Comparison of ENCODE assay signal across 8 mouse cellular contexts in the genomic region with DNA sequence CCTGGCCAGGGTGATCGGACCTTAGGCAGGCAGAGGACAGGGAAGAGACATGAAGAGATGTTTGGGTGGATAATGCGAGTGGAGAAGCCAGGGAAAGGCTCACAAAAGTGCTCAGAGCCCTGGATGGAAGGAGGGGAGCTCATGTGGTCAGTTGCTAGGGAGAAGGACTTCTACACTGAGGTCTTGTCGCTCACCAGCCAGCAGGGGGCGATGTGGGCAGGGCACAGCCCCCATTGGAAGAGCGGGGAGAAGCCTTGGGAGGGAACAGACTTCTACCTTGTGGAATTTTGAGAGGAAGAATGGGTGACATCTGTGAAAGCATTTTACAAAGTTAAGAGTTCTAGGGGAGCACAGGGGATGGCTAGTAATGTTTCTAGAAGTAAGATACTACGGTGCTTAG. TPM values are rescaled to one million over a fixed set of nuclear protein-coding genes. Genes with fewer than 3 reads are reported as not detected.
DNase-seq lines count a peak whose midpoint lies in the region; ATAC-seq and TF ChIP-seq lines count a peak whose summit lies in the region.
"Had no signal": no experiment of that assay in that cellular context is flagged by ENCODE, and none has a peak within 500 bp of the region (broad histone marks: within the 10 kb centered on the region; RNA-seq: fewer than 3 reads in every experiment).

No protein-coding gene starts in this region.

- no peaks in the 10 kb centered on the region for H3K4me1 ChIP-seq in hindbrain, postnatal 0 days (ENCODE audit: insufficient read depth, low read length)
- peaks cover 14% of the 10 kb centered on the region for H3K4me1 ChIP-seq in hindbrain, embryonic 10.5 days (replicated peaks)
- peaks cover 35% of the 10 kb centered on the region for H3K4me1 ChIP-seq in E14TG2a.4 (replicated peaks; ENCODE audit: low read depth, low read length)
- no peaks in the 10 kb centered on the region for H3K4me1 ChIP-seq in liver, embryonic 14.5 days (replicated peaks; ENCODE audit: control insufficient read depth in 2 of 2, insufficient read depth in 2 of 2, low read length in 1 of 2)
- H3K4me1 ChIP-seq in midbrain, embryonic 11.5 days (ENCODE audit: control insufficient read depth, insufficient read depth, low read length), result no peaks in the 10 kb centered on the region
- no peaks in the 10 kb centered on the region for H3K4me1 ChIP-seq in hindbrain, embryonic 13.5 days (replicated peaks)
- H3K4me1 ChIP-seq: limb, embryonic 15.5 days had no signal

- H3K4me3 ChIP-seq in hindbrain, postnatal 0 days (ENCODE audit: low read length), result no peak overlapping the region
- no peak overlapping the region for H3K4me3 ChIP-seq in hindbrain, embryonic 10.5 days
- no peak overlapping the region for H3K4me3 ChIP-seq in E14TG2a.4 (replicated peaks; ENCODE audit: low read length)
- H3K4me3 ChIP-seq in liver, embryonic 14.5 days (ENCODE audit: insufficient read depth in 1 of 2, low read depth in 2 of 2, low read length in 2 of 2), result no peak overlapping the region
- no peak overlapping the region for H3K4me3 ChIP-seq in midbrain, embryonic 11.5 days (ENCODE audit: low read depth, low read length)
- no peak overlapping the region for H3K4me3 ChIP-seq in hindbrain, embryonic 13.5 days
- H3K4me3 ChIP-seq: limb, embryonic 15.5 days had no signal

- H3K9me3 ChIP-seq in hindbrain, postnatal 0 days (ENCODE audit: low read length), result no peaks in the 10 kb centered on the region
- H3K9me3 ChIP-seq in hindbrain, embryonic 10.5 days, result no peaks in the 10 kb centered on the region
- no peaks in the 10 kb centered on the region for H3K9me3 ChIP-seq in E14TG2a.4 (ENCODE audit: low read length)
- H3K9me3 ChIP-seq in liver, embryonic 14.5 days (ENCODE audit: control insufficient read depth, low read length), result no peaks in the 10 kb centered on the region
- H3K9me3 ChIP-seq in midbrain, embryonic 11.5 days (ENCODE audit: control insufficient read depth, low read length), result no peaks in the 10 kb centered on the region
- H3K9me3 ChIP-seq in hindbrain, embryonic 13.5 days, result no peaks in the 10 kb centered on the region
- H3K9me3 ChIP-seq: limb, embryonic 15.5 days had no signal

- DNase-seq in hindbrain, postnatal 0 days (ENCODE audit: low spot score), result no peak
- DNase-seq in hindbrain, embryonic 10.5 days (ENCODE audit: low spot score), result no peak
- peak; percentile 53 for DNase-seq in A20 (ENCODE audit: low read depth, low spot score)
- peak in 1 of 3 experiments; percentile 13 for DNase-seq in liver, embryonic 14.5 days (ENCODE audit: low read depth in 3 of 3, low spot score in 3 of 3)
- no peak for DNase-seq in midbrain, embryonic 11.5 days (ENCODE audit: low spot score, missing footprints)

- H3K9ac ChIP-seq in hindbrain, postnatal 0 days (replicated peaks; ENCODE audit: low read length), result no peak overlapping the region
- H3K9ac ChIP-seq in liver, embryonic 14.5 days (replicated peaks), result no peak overlapping the region
- H3K9ac ChIP-seq in midbrain, embryonic 11.5 days (ENCODE audit: low read length), result no peak overlapping the region
- H3K9ac ChIP-seq in hindbrain, embryonic 13.5 days, result no peak overlapping the region
- H3K9ac ChIP-seq: limb, embryonic 15.5 days had no signal

- no peaks in the 10 kb centered on the region for H3K27me3 ChIP-seq in hindbrain, postnatal 0 days (ENCODE audit: insufficient read depth, low read length)
- 0 out of 2 replicates have a peak, but pooled peaks cover 4% of the 10 kb centered on the region for H3K27me3 ChIP-seq in hindbrain, embryonic 10.5 days (ENCODE audit: insufficient read depth, poor library complexity, severe bottlenecking)
- H3K27me3 ChIP-seq in E14TG2a.4 (ENCODE audit: insufficient read depth, low read length), result peaks cover 18% of the 10 kb centered on the region; the same call in 1 of the 2 replicates
- no peaks in the 10 kb centered on the region for H3K27me3 ChIP-seq in liver, embryonic 14.5 days (ENCODE audit: control insufficient read depth, insufficient read depth, low read length)
- H3K27me3 ChIP-seq in midbrain, embryonic 11.5 days (ENCODE audit: control insufficient read depth, insufficient read depth, low read length), result no peaks in the 10 kb centered on the region
- no peaks in the 10 kb centered on the region for H3K27me3 ChIP-seq in hindbrain, embryonic 13.5 days
- H3K27me3 ChIP-seq: limb, embryonic 15.5 days had no signal

- no peak for TF ChIP-seq EP300 in liver, embryonic 14.5 days (IDR thresholded peaks at IDR 0.05; ENCODE audit: low read depth)

- WGBS in hindbrain, postnatal 0 days, result 67% methylated on average over 6 of the region's 6 CpGs
- WGBS in hindbrain, embryonic 10.5 days, result 60% methylated on average over 6 of the region's 6 CpGs
- 55% methylated on average over 6 of the region's 6 CpGs for WGBS in liver, embryonic 14.5 days (ENCODE audit: insufficient replicate concordance)
- WGBS in midbrain, embryonic 11.5 days, result 62% methylated on average over 6 of the region's 6 CpGs
- WGBS in hindbrain, embryonic 13.5 days, result 69% methylated on average over 6 of the region's 6 CpGs

- no peak overlapping the region for H3K27ac ChIP-seq in hindbrain, postnatal 0 days
- H3K27ac ChIP-seq in hindbrain, embryonic 10.5 days, result no peak overlapping the region
- H3K27ac ChIP-seq in liver, embryonic 14.5 days, result no peak overlapping the region
- H3K27ac ChIP-seq in midbrain, embryonic 11.5 days (ENCODE audit: low read depth, low read length), result no peak overlapping the region
- no peak overlapping the region for H3K27ac ChIP-seq in hindbrain, embryonic 13.5 days
- H3K27ac ChIP-seq: limb, embryonic 15.5 days had no signal

- ATAC-seq in hindbrain, postnatal 0 days, result peak; percentile 10; the same call in 1 of the 2 replicates
- ATAC-seq in liver, embryonic 14.5 days (ENCODE audit: insufficient read depth), result no peak
- ATAC-seq in midbrain, embryonic 11.5 days (ENCODE audit: low FRiP score), result no peak
- ATAC-seq in hindbrain, embryonic 13.5 days (ENCODE audit: low FRiP score), result no peak

- TF ChIP-seq CTCF in hindbrain, postnatal 0 days (IDR thresholded peaks at IDR 0.05; ENCODE audit: low read depth), result peak; percentile 72
- TF ChIP-seq CTCF in E14TG2a.4 (conservative IDR thresholded peaks at IDR 0.05; ENCODE audit: low read length), result peak; percentile 85
- peak; percentile 88 for TF ChIP-seq CTCF in liver, embryonic 14.5 days (IDR thresholded peaks at IDR 0.05; ENCODE audit: low read depth)

- no peak overlapping the region for H3K4me2 ChIP-seq in hindbrain, postnatal 0 days (ENCODE audit: low read depth, low read length)
- no peak overlapping the region for H3K4me2 ChIP-seq in liver, embryonic 14.5 days (ENCODE audit: low read depth)
- no peak overlapping the region for H3K4me2 ChIP-seq in midbrain, embryonic 11.5 days
- H3K4me2 ChIP-seq in hindbrain, embryonic 13.5 days, result no peak overlapping the region
- H3K4me2 ChIP-seq: limb, embryonic 15.5 days had no signal

- H3K36me3 ChIP-seq in hindbrain, postnatal 0 days (ENCODE audit: insufficient read depth, low read length), result peaks cover 33% of the 10 kb centered on the region; the same call in 1 of the 2 replicates
- peaks cover 34% of the 10 kb centered on the region for H3K36me3 ChIP-seq in hindbrain, embryonic 10.5 days
- no peaks in the 10 kb centered on the region for H3K36me3 ChIP-seq in E14TG2a.4 (ENCODE audit: insufficient read depth, low read length)
- H3K36me3 ChIP-seq in liver, embryonic 14.5 days (replicated peaks; ENCODE audit: control insufficient read depth, insufficient read depth, low read depth), result no peaks in the 10 kb centered on the region
- H3K36me3 ChIP-seq in midbrain, embryonic 11.5 days (ENCODE audit: control insufficient read depth, insufficient read depth, low read length), result no peaks in the 10 kb centered on the region
- H3K36me3 ChIP-seq in hindbrain, embryonic 13.5 days, result peaks cover 67% of the 10 kb centered on the region
- H3K36me3 ChIP-seq: limb, embryonic 15.5 days had no signal

RNA-seq across cellular contexts. Expression of gene Spock2, which starts 18.1 kb away (rescaled TPM):
- total RNA-seq in hindbrain, postnatal 0 days (2014; rRNA removed), result 283 and 297 TPM in 2 replicates
- 98.0 and 106 TPM in 2 replicates for polyA plus RNA-seq in hindbrain, postnatal 0 days (2015; fragmentation: Nextera tagmentation; extraction: Ambion mirVana)
- polyA plus RNA-seq in hindbrain, embryonic 10.5 days (2016; fragmentation: Nextera tagmentation; extraction: Ambion mirVana), result 17.7 and 20.4 TPM in 2 replicates
- 0.04 and 0.12 TPM in 2 replicates for polyA plus RNA-seq in liver, embryonic 14.5 days (2012; rRNA removed)
- 0.04 and 0.06 TPM in 2 replicates for polyA plus RNA-seq in liver, embryonic 14.5 days (2014; fragmentation: Nextera tagmentation; extraction: Ambion mirVana)
- 11.2 and 12.2 TPM in 2 replicates for polyA plus RNA-seq in midbrain, embryonic 11.5 days (2014; fragmentation: Nextera tagmentation; extraction: Ambion mirVana)
- 67.9 and 76.3 TPM in 2 replicates for polyA plus RNA-seq in hindbrain, embryonic 13.5 days (2015; fragmentation: Nextera tagmentation; extraction: Ambion mirVana)

Comparison
In these comparisons a context has a peak if more than half of its experiments do, and no peak if none do; other contexts are left out.
1. RNA of gene Spock2, which starts 18.1 kb away (polyA plus RNA-seq): 98.0 to 106 TPM in hindbrain, postnatal 0 days, 67.9 to 76.3 TPM in hindbrain, embryonic 13.5 days, 17.7 to 20.4 TPM in hindbrain, embryonic 10.5 days and 11.2 to 12.2 TPM in midbrain, embryonic 11.5 days; 0.04 to 0.12 TPM in liver, embryonic 14.5 days; every median in the first group is over 10 times any median in the second.
2. Peak in every context shown above with its lines, with median percentiles within 50 percentile points of each other: CTCF ChIP-seq.